Mouse (Mus musculus) duodenum, adult 2 months (tissue): ENCODE data around the gene Narf. TPM values are rescaled to one million over a fixed set of nuclear protein-coding genes. Genes with fewer than 3 reads are reported as not detected.

Experiments used
- polyA plus RNA-seq: library from polyadenylated mRNA; depleted of rRNA; stranded (reverse); fragments of >200 nt; gene quantifications from 2 replicates; pipeline ENCODE4 v1.2.3, GENCODE M21; 2012; ENCODE audit warnings: low replicate concordance; rRNA removed

Gene Narf
- 21.3 and 26.4 TPM in 2 replicates for polyA plus RNA-seq

GRCm38 (mm10) chr11:121236564-121237344, at the start of gene Narf:
Narf (plus strand) TSS chr11:121237253.

GRCm38 (mm10) chr11:121204161-121205006, 32.7 kb upstream of the Narf start, which contains the start of the genes Hexdc and Ogfod3:
Hexdc (plus strand) TSS chr11:121204433.
Ogfod3 (minus strand) TSS chr11:121204711.

GRCm38 (mm10) chr11:121229018-121229439, 8.0 kb upstream of the Narf start, which contains the start of gene Cybc1:
Cybc1 (minus strand) TSS chr11:121229322.

GRCm38 (mm10) chr11:121259160-121260100, 22.4 kb downstream of the Narf start, which contains the start of gene Foxk2:
Foxk2 (plus strand) TSS chr11:121259990.

Other genes starting within 250 kb of the Narf start
- 33.6 and 40.6 TPM in 2 replicates for gene Csnk1d, start 245.9 kb upstream of the Narf start, polyA plus RNA-seq
- 32.2 and 59.4 TPM in 2 replicates for gene Cd7, start 197.8 kb upstream of the Narf start, polyA plus RNA-seq
- gene Sectm1b, start 173.7 kb upstream of the Narf start, polyA plus RNA-seq, result 107 and 277 TPM in 2 replicates
- gene Sectm1a, start 156.0 kb upstream of the Narf start, polyA plus RNA-seq, result 3.3 and 8.6 TPM in 2 replicates
- gene Tex19.2, start 118.6 kb upstream of the Narf start, polyA plus RNA-seq, result 0.08 and 0.18 TPM in 2 replicates
- gene Tex19.1, start 91.1 kb upstream of the Narf start, polyA plus RNA-seq, result not detected in 2 replicates
- gene Uts2r, start 77.0 kb upstream of the Narf start, polyA plus RNA-seq, result not detected in 2 replicates
- gene Hexdc, start 32.8 kb upstream of the Narf start, polyA plus RNA-seq, result 21.6 and 29.7 TPM in 2 replicates
- gene Ogfod3, start 32.5 kb upstream of the Narf start, polyA plus RNA-seq, result 18.2 and 19.4 TPM in 2 replicates
- 13.3 and 14.8 TPM in 2 replicates for gene Cybc1, start 7.9 kb upstream of the Narf start, polyA plus RNA-seq
- 15.5 and 25.4 TPM in 2 replicates for gene Foxk2, start 22.7 kb downstream of the Narf start, polyA plus RNA-seq
- gene Wdr45b, start 117.2 kb downstream of the Narf start, polyA plus RNA-seq, result 19.7 and 21.2 TPM in 2 replicates
- gene Rab40b, start 151.0 kb downstream of the Narf start, polyA plus RNA-seq, result 0.56 and 0.75 TPM in 2 replicates
- 0.66 and 1.1 TPM in 2 replicates for gene Fn3krp, start 184.1 kb downstream of the Narf start, polyA plus RNA-seq
- 0.40 and 0.41 TPM in 2 replicates for gene Fn3k, start 197.7 kb downstream of the Narf start, polyA plus RNA-seq
- 27.9 and 31.1 TPM in 2 replicates for gene Tbcd, start 214.7 kb downstream of the Narf start, polyA plus RNA-seq